Mouse (Mus musculus): ENCODE measurements around the gene Reep6. TPM values are rescaled to one million over a fixed set of nuclear protein-coding genes. Genes with fewer than 3 reads are reported as not detected.
A peak's percentile ranks its signal among the peaks of the same experiment; 100 is the strongest.

Reep6 gene
- polyA plus RNA-seq, 2 experiments from 2014 or later = 0.51 TPM; not detected in 1

- no peak for ATAC-seq
Measured at GRCm38 (mm10) chr10:80356001-80356682, 26.4 kb downstream of the Reep6 start, which contains the start of gene Plk5. TSS of gene Plk5 (plus strand) at chr10:80356459.

- ATAC-seq = no peak
Measured at GRCm38 (mm10) chr10:80356737-80357136, 27.0 kb downstream of the Reep6 start.

DNA sequence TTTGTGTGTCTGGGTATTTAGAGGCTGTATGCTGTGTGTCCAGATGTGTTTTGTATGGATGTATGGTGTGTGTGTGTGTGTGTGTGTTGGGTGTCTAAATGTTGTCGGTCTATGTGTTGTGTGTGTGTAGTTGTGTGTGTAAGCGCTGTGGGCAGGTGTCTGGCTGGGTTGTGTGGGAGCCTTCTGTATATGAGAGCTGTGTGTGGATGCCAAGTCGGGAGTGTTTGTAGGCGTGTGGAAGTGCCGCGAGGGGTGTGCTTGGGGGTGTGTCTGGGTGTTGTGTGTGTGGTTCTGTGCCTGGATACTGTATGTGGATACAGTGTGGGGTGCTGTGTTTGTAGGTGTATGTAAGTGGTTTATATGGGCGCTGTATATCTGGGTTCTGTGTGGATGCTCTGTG, 27.6 kb downstream of the Reep6 start:
- no peak for ATAC-seq

- ATAC-seq = no peak
Measured at GRCm38 (mm10) chr10:80357994-80358639, 28.4 kb downstream of the Reep6 start.

DNA sequence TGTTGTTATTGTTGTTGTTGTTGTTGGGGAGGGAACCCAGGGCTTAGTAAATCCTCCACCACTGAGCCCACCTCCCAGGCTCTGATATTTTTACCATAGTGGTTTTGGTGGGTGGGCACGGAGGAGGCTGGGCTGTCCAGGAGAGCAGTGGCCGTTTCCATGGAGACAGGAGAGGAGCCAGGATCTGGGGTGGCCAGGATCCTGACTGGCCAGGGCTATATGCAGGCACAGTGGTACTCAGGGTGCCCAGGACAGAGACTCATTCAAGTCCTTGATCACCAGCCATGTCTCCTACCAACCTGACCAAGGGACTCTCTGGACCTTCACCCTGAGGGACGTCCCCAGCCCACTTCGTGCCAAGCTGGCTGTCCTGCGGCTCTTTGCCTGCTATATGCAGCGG, 34.0 kb downstream of the Reep6 start:
- ATAC-seq = no peak

GRCm38 (mm10) chr10:80365736-80366135, 36.0 kb downstream of the Reep6 start:
- ATAC-seq = no peak

DNA sequence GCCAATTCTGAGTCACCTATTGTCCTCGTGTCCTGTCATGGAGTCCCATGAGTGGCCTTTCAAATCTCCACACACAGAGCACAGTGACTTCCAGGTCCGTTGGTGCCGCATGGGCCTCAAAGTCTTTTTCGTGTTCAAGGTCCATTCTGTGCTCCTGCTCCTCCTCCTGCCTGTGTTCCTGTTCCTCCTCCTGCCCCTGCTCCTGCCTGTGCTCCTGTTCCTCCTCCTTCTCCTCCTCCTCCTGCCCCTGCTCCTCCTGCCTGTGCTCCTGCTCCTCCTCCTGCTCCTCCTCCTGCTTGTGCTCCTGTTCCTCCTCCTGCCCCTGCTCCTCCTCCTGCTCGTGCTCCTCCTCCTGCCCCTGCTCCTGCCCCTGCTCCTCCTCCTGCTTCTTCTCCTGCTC, 38.2 kb downstream of the Reep6 start:
- ATAC-seq = no peak

DNA sequence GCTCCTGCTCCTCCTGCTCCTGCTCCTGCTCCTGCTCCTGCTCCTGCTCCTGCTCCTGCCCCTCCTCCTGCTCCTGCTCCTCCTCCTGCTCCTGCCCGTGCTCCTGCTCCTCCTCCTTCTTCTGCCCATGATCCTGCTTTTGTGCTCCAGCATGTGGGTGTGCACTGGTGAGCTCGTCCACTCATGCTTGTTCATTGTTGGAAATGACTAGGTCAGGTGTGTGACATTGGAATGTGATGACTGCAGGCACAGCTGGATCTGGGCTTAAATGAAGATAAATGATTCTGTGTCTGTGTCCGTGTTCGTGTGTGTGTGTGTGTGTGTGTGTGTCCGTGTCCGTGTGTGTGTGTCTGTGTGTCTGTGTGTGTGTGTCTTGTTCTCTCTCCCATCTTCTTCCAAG, 38.6 kb downstream of the Reep6 start:
- peak; percentile 48 for ATAC-seq

GRCm38 (mm10) chr10:80369995-80370747, 40.4 kb downstream of the Reep6 start:
- no peak for ATAC-seq

DNA sequence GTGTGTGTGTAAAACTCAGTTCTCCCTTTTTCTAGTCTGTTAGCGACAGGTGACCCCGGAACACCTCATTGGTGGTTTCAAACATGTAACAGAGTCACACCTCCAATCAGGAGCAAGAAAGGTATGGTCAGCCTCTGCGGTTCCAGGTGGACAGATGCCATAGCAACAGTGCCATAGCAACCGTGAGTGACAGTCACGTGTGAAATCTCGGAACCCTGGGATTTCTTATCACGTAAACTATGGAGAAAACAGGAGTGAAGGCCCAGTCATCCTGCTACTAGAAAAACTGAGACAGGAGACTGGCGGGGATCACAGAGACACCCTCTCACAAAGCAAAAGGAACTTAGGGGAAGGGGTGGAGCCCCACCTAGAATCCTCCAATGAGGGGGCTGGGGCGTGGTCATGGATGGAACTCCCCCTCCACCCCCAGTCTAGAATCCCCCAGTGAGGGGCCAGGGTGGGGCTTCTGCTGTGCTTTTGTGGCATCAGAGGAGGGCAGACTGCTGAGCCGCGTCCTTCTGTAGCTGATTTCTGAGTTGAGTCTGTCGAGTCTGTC, 41.7 kb downstream of the Reep6 start:
- no peak for ATAC-seq

DNA sequence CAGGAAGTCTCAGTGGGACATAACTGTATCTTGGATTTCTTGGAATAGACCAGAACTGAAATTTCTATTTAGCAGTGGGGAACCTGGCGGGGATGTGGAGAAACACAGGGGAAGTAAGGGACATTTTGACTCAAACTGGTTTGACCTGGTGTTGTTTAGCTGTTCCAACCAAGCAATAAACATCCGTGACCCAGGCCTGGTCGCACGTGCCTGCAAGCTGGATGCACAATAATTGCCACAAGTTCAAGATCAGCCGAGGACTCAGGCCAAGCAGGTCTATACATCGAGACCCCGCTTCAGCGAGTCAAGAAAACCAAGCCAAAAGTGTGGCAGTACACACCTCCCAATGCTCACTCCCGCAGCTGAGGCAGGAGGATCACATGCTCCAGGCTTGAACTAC, 42.2 kb downstream of the Reep6 start:
- no peak for ATAC-seq

DNA sequence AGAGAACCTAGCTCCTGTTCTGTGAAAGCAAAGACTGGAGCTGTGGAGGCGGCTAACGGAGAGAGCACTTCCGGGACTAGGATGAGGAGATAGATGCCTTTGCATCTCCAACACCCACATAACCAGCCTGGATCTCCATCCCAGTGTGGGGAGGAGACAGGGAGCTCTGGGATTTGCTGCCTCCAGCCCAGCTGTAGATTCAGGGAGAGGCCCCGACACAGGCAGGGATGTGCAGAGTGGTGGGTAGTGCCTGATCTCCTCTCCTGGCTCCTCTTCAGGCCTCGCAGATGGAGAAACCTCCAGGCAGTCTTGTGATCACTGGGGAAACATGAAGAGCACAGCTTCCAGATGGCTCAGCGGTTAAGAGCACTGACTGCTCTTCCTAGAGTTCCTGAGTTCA, 43.0 kb downstream of the Reep6 start:
- ATAC-seq = no peak

DNA sequence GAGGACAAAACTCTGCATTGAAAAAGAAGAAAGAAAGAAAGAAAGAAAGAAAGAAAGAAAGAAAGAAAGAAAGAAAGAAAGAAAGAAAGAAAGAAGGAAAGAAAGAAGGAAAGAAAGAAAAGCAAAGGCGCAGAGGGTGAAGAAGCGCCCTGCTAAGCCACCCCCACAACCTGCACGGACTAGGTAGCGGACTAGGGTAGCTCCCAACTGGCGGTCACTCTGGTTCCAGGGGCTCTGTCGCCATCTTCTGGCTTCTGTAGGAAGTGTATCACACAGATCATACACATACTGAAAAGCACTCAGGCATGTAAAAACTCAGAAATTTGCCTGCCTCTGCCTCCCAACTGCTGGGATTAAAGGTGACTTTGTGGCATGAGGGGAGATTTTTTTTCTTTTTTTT, 44.3 kb downstream of the Reep6 start:
- ATAC-seq = no peak

DNA sequence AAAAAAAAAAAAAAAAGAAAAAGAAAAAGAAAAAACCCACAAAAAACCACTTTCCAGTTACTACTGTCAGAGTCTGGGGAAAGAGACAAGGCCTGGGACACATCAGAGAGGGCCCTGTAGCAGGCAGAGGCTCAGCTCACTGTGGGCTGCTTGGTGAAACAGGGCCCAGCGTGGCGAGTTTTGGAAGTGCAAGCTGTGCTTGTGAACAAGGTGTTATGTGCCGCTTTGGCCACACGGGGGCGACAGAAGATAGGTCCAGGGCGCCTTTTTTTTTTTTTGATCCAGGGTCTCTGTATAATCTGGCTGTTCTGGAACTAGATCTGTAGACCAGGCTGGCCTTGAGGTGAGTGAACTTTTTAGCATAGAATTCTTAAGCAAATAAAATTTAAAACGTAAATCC, 46.4 kb downstream of the Reep6 start:
- peak; percentile 93 for ATAC-seq

- no peak for ATAC-seq
Measured at GRCm38 (mm10) chr10:80377716-80378115, 48.0 kb downstream of the Reep6 start.

GRCm38 (mm10) chr10:80382641-80383365, 53.0 kb downstream of the Reep6 start:
- ATAC-seq = no peak

DNA sequence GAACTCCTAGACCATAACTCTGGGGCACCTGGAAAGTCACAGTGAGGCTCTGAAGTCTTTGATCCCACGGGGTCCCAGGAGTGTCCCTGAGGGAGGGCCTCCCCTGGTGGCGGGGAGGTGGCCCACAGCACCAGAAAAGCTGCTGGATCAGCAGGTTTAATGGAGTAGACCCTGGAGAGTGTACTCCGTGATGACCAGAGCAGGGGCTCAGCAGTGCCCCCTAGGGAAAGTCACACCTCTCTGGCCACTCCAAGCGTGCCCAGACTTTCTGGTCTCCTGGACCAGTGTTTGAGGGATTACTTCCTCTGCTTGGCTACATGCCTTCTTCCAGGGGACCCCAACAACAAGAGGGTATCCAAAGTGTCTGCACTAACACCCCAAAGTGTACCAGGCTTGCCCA, 53.7 kb downstream of the Reep6 start:
- no peak for ATAC-seq

- no peak for ATAC-seq
Measured at GRCm38 (mm10) chr10:80384115-80384639, 54.4 kb downstream of the Reep6 start.

DNA sequence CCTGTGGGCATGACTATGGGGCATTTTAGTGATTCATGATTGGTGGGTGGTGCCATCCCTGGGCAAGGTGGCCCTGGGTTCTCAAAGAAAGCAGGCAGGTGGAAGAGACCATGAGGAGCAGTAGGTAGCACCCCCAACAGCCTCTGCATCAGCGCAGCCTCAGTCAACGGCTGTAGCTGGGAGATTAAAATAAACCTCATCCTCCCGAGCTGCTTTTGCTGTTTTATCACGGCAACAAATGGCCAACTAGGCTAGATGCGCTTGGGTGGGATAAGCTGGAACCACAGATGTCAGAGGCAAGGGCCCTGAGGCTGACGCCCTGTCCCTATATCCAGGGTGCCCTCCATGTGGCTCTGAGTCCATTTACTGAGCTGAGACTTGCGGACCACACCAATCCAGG, 55.0 kb downstream of the Reep6 start:
- ATAC-seq = no peak

GRCm38 (mm10) chr10:80385310-80385709, 55.6 kb downstream of the Reep6 start:
- no peak for ATAC-seq
